Mouse (Mus musculus) forebrain, postnatal 0 days (tissue): ENCODE measurements at regions not wholly inside any gene's neighbourhood (a gene's known extent, or its start where the extent isn't known, plus 50 kb on each side); places are given as distances from the start of the nearest gene placed in this dataset.

Experiments used
- ATAC-seq: fragments of 200-750 bp; cut with Nextera tagmentation; 2 replicates; pipeline ENCODE4 v1.8.0; 2017; ENCODE audit warnings: mild to moderate bottlenecking, moderate library complexity
- DNase-seq: peaks from one replicate; pipeline ENCODE4 v3.0.0-alpha.2; 2015
- H3K27ac ChIP-seq: fragments of 300-500 bp; sonication (generic); 2 replicates; pipeline ENCODE4 v1.5.1; 2014; ENCODE audit warnings: low read depth, mild to moderate bottlenecking, antibody characterized with exemption, low read length, moderate library complexity, mixed read lengths
- H3K27me3 ChIP-seq: fragments of 300-500 bp; sonication (generic); 2 replicates; pipeline ENCODE4 v1.6.1; 2014; ENCODE audit warnings: mild to moderate bottlenecking, low read length, mixed read lengths; ENCODE audit not compliant: insufficient read depth
- H3K36me3 ChIP-seq: fragments of 300-500 bp; sonication (generic); 2 replicates; pipeline ENCODE4 v1.6.1; 2014; ENCODE audit warnings: mild to moderate bottlenecking, moderate library complexity; ENCODE audit not compliant: insufficient read depth
- H3K4me1 ChIP-seq: fragments of 300-500 bp; sonication (generic); 2 replicates; pipeline ENCODE4 v1.6.1; 2014; ENCODE audit warnings: antibody characterized with exemption; ENCODE audit not compliant: insufficient read depth
- H3K4me2 ChIP-seq: fragments of 300-500 bp; sonication (generic); 2 replicates; pipeline ENCODE4 v1.6.1; 2014; ENCODE audit warnings: low read depth, mild to moderate bottlenecking, moderate library complexity
- H3K4me3 ChIP-seq: fragments of 300-500 bp; sonication (generic); 2 replicates; pipeline ENCODE4 v1.5.1; 2014; ENCODE audit warnings: low read depth, low read length, mixed read lengths
- H3K9ac ChIP-seq: fragments of 300-500 bp; sonication (generic); 2 replicates; pipeline ENCODE4 v1.6.1; 2014; ENCODE audit warnings: mild to moderate bottlenecking
- H3K9me3 ChIP-seq: fragments of 300-500 bp; sonication (generic); 2 replicates; pipeline ENCODE4 v1.6.1; 2016; ENCODE audit warnings: low read length
- CTCF ChIP-seq: sonication (generic); IDR thresholded peaks from 2 replicates; pipeline ENCODE4 v1.5.1; 2016; ENCODE audit warnings: antibody characterized with exemption, control low read depth, low read depth
- whole genome bisulfite sequencing: fragments of 180-500 bp; shearing (Covaris S2); extraction: QIAGEN DNeasy Blood & Tissue Kit; methylation state at CpG from one replicate; pipeline ENCODE4 v1.1.7; 2014; 5-methylcytosine and 5-hydroxymethylcytosine counted together

DNA sequence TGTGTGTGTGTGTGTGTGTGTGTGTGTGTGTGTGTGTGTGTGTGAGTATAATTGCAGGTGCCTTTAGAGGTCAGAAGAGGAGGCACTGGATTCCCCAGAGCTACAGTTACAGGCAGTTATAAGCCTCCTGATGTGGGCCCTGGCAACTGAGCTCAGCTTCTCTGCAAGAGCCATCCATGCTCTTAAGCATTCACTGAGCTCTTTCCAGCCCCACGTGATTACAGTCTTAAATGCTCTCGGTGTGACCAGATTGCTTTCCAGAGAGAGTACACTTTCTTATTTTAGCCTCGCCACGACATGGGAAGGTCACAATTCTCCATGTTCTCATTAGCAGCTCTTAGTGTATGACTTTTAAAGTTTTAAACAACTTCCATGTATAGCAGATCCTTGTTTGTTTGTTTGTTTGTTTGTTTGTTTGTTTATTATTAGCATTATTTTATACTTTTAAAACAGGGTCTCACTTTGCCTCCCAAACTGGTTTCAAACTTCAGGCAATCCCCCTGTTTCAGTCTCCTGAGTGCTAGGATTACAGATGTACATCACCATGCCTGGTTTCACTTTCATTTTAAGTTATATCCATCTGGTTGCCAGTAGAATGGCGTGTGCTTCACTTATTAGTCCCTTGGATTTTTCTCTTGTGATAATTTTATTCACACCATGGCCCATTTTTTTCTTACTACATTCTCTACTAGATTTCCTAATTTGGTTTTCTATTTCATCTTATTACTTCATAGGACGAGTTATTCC is 58.9 kb upstream of the Lifr start:
- Histone ChIP-seq H3K36me3 (no peaks in the 10 kb centered on the region), H3K9me3 (no peaks in the 10 kb centered on the region), H3K4me2 (no peak overlapping the region), H3K9ac (no peak overlapping the region), H3K4me1 (no peaks in the 10 kb centered on the region), H3K27ac (no peak overlapping the region), H3K27me3 (no peaks in the 10 kb centered on the region), H3K4me3 (no peak overlapping the region)
- WGBS = 63% methylated on average over 6 of the region's 6 CpGs
- TF ChIP-seq CTCF = no peak
- DNase-seq = no peak
- ATAC-seq = no peak

DNA sequence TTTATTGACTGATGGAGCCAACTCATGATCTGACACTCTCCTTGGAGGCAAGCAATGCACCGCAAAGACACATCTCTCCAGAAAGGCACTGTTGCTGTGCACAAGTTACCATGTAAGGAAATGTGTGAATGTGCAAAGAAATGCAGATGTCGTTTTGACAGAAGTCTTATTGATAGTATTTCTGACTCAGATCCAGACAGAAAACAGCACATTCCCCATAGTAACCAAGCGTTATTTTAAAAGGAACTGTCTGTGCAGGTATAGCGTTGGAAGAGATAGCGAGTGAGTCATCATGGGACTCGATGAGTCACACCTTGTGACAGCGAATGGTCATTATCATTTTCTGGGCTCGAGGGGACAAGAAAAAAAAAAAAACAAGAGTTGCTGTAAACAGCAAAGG is 52.9 kb upstream of the Lifr start:
- no peaks in the 10 kb centered on the region for H3K9me3 ChIP-seq
- DNase-seq = peak; percentile 26
- WGBS = 70% methylated on average over 8 of the region's 8 CpGs

DNA sequence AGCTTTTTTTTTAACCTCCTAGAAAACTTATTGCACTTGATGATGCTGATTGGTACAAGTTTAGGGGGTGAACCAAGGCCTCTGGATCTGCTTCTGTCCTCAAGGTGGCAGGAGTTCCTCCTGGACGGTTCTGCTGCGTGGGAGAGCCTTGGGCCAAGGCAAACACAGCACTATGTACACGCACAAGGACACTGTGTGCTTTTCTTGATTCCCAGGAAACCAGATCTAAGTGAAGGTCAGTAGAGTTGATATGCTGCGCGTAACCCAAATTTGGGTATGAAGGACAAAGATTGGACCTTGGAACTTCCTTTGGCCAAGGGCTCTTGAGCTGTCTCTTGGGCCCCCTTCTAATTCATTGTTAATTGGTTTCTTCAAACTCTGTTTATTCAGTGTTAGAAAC is 51.3 kb upstream of the Lifr start:
- 94% methylated on average over 5 of the region's 5 CpGs for WGBS

More for the DNA sequence above, 52.9 kb upstream of the Lifr start:
- Histone ChIP-seq H3K36me3 (no peaks in the 10 kb centered on the region), H3K4me3 (no peak overlapping the region), H3K4me2 (no peak overlapping the region), H3K27me3 (no peaks in the 10 kb centered on the region), H3K4me1 (no peaks in the 10 kb centered on the region), H3K27ac (no peak overlapping the region), H3K9ac (no peak overlapping the region)
- no peak for TF ChIP-seq CTCF
- ATAC-seq = peak; percentile 85

DNA sequence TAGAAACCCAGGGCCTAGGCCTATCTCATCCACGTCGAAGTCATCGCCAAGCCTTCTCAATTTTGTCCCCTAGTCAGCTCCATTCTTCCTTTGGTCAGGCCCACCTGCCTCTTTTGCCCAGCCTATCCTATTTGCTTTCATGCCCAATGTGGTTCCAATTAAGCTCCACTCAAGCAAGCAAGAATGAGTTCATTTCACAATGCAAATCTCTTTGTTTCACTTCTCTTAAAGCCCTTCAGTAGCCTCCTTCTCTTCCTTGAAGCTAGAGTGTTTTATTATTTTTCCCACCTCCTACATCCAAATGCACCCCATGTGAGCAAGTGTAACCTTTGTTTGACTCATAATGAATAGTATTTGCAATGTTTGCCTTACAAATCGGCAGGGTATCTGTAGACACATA is 50.6 kb upstream of the Lifr start:
- DNase-seq (no peak), ATAC-seq (no peak)
- H3K9ac ChIP-seq = no peak overlapping the region
- no peak for TF ChIP-seq CTCF
- no peak overlapping the region for H3K27ac ChIP-seq
- H3K4me2 ChIP-seq = no peak overlapping the region
- no peak overlapping the region for H3K4me3 ChIP-seq
- H3K27me3 ChIP-seq = no peaks in the 10 kb centered on the region
- no peaks in the 10 kb centered on the region for H3K9me3 ChIP-seq
- H3K4me1 ChIP-seq = no peaks in the 10 kb centered on the region
- WGBS = 31% methylated on average over 4 of the region's 4 CpGs
- H3K36me3 ChIP-seq = no peaks in the 10 kb centered on the region

More for the DNA sequence above, 51.3 kb upstream of the Lifr start:
- DNase-seq = no peak
- no peaks in the 10 kb centered on the region for H3K4me1 ChIP-seq
- no peaks in the 10 kb centered on the region for H3K9me3 ChIP-seq
- no peaks in the 10 kb centered on the region for H3K27me3 ChIP-seq
- H3K27ac ChIP-seq = no peak overlapping the region
- H3K4me2 ChIP-seq = no peak overlapping the region
- TF ChIP-seq CTCF = no peak
- no peaks in the 10 kb centered on the region for H3K36me3 ChIP-seq
- ATAC-seq = no peak
- H3K9ac ChIP-seq = no peak overlapping the region
- H3K4me3 ChIP-seq = no peak overlapping the region
